Mouse (Mus musculus): ENCODE measurements around the gene Sin3a.

- no peak for TF ChIP-seq CTCF (IDR thresholded peaks at IDR 0.05; ENCODE audit: low read depth)
- TF ChIP-seq EP300 (IDR thresholded peaks at IDR 0.05; ENCODE audit: low read depth), result no peak
Observed at GRCm38 (mm10) chr9:57152331-57152730, 80.5 kb downstream of the Sin3a start.

All from liver, embryonic 14.5 days (tissue).